Mouse (Mus musculus) C2C12 (cell line): ENCODE data around the gene Obscn.

ENCODE experiments used
- CEBPB ChIP-seq: IDR thresholded peaks from one replicate; pipeline ENCODE4 v1.6.1; 2011; ENCODE audit warnings: low read depth, mild to moderate bottlenecking, control low read depth, moderate library complexity
- CTCF ChIP-seq: IDR thresholded peaks from one replicate; pipeline ENCODE4 v1.5.1; 2011; ENCODE audit not compliant: control insufficient read depth, insufficient read depth, insufficient read length
- FOSL1 ChIP-seq: IDR thresholded peaks from one replicate; pipeline ENCODE4 v1.8.0; 2011; ENCODE audit warnings: mild to moderate bottlenecking, low read length; ENCODE audit not compliant: poor library complexity, insufficient read depth, severe bottlenecking
- MYOD1 ChIP-seq: IDR thresholded peaks from one replicate; pipeline ENCODE4 v1.6.1; 2011; ENCODE audit warnings: low read depth; ENCODE audit not compliant: control insufficient read depth, insufficient read length
- USF1 ChIP-seq: IDR thresholded peaks from one replicate; pipeline ENCODE4 v1.6.1; 2011; ENCODE audit warnings: low read depth, mild to moderate bottlenecking, control low read depth, moderate library complexity

GRCm38 (mm10) chr11:59132065-59132464 lies 4.1 kb downstream of the Obscn start:
- TF ChIP-seq CEBPB (no peak), CTCF (no peak), USF1 (no peak), FOSL1 (no peak), MYOD1 (no peak)
